Mouse (Mus musculus) ovary, postnatal 36 days (tissue): ENCODE results near the gene Olfr1162.
"Not testable (repeated sequence)": the region's sequence is repeated elsewhere in the genome, so short reads cannot be mapped to it uniquely, and the experiment has no call there.

Experiments used
- DNase-seq: peaks from one replicate; pipeline ENCODE4 v3.0.0; 2022; ENCODE audit warnings: low spot score, mixed read lengths

The Olfr1162 gene

DNA sequence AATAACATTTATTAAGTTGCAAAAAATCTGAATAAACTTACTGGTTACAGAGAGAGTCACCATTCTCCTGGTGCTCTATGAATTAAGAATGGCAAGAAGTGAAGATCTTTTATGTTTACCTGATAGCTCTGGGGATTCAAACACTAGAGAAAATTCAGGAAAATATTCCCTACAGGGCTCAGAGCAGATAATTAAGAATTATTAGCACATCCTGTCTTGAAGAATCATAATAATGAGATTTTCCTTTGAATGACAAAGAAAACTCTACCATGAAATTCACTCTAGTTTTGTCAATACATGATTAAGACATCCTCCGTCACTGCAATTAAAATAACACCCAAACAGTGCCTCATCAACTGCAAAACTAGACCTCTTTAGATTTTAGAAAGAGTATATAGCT is at the start of gene Olfr1162:
Gene Olfr1162, minus strand, starts transcription at position 101 of the 400 bp plus-strand sequence.
- DNase-seq, result no peak

DNA sequence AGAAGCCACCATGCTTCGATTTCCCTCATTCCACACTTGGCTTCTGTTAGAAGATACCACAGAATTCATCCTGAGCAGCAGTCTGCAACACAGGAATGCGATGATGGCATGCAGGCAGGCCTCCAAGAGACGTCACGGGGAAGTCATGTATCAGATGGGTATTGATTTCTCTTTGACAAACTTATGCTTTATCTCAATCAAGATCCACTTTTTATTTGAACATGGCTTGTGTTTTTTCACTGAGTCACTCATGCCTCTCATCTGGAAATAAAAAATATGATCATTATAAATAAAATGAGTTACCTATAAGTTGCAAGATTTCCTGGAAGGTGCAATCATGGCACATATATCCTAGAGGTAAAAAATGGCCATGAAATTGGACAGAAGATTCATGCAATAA is 42.9 kb upstream of the Olfr1162 start, which contains the start of gene Olfr1164:
Gene Olfr1164, minus strand, starts transcription at position 101 of the 400 bp plus-strand sequence.
- no peak for DNase-seq

DNA sequence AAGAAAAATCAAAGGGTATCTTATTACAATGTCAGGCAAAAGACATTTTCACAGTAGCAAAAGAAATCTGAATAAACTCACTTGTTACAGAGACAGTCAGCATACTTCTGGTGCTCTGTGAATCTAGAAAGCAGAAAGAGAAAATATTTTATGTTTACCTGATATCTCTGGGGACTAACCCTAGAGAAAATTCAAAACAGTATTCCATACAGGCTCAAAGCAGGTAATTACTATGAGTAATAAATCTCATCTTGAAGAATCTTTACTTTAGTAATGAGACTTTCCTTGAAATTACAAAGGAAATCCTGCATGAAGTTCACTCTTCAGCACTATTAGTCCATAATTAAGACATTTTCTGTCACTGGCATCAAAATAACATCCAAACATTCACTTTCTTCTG is 20.8 kb upstream of the Olfr1162 start, which contains the start of gene Olfr1163:
Gene Olfr1163, minus strand, starts transcription at position 101 of the 400 bp plus-strand sequence.
- DNase-seq, result no peak

DNA sequence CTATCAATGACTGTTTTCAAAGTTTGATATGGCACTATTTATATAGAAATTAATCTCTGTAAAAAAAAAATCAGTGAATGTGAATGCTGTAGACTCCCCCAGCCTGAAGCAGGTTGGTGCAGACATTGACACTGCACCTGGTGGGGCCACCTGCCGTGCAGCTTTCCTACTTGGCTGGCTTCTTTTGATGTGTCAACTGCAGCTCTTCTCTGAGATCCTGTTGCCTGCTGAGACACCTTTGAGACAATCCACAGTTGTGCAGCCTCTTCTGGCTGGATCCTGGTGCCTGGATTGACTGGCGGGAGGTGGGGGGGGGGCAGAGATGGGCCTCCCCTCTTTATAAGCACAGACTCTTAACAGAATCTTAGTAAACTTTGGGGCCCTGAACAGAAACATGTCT is 12.7 kb upstream of the Olfr1162 start:
- DNase-seq, result no peak

DNA sequence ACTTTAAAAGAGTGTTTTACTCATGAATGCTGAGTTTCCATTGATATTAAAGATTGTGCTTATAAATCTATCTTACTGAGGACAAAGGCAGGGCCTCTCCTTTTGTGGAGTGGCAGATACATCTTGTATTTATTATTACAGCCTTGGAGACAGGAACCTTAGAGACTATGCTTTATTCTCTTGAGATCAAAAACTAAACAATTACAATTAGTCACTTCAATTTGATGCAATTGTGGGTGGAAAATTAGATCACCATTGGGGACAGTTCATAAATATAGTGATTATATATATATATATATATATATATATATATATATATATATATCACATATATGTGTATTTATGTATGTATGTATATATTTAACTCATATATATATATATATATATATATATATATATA is 13.3 kb downstream of the Olfr1162 start, which contains the start of gene Olfr73:
Gene Olfr73, minus strand, starts transcription at position 101 of the 400 bp plus-strand sequence.
- no peak for DNase-seq

DNA sequence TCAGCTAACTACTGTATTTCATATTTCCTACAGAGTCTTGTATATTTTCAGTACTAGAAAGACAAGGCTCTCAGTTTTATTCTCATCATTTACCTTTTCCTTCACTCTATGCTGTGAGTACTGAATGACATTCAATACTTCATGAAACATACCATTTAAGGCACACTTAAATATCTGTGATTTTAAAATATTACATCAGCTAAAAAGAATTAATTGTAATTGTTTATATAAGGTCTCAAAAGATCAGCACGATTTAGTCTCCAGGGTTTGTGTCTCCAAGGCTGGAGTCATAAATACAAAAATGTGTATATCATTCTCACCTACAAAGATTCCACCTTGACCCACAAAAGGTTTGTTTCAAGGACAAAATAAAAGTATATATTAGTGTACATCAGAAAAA is 28.5 kb downstream of the Olfr1162 start, which contains the start of gene Olfr1161:
Gene Olfr1161, plus strand, starts transcription at position 301 of the 400 bp plus-strand sequence.
- DNase-seq, result not testable (repeated sequence)

DNA sequence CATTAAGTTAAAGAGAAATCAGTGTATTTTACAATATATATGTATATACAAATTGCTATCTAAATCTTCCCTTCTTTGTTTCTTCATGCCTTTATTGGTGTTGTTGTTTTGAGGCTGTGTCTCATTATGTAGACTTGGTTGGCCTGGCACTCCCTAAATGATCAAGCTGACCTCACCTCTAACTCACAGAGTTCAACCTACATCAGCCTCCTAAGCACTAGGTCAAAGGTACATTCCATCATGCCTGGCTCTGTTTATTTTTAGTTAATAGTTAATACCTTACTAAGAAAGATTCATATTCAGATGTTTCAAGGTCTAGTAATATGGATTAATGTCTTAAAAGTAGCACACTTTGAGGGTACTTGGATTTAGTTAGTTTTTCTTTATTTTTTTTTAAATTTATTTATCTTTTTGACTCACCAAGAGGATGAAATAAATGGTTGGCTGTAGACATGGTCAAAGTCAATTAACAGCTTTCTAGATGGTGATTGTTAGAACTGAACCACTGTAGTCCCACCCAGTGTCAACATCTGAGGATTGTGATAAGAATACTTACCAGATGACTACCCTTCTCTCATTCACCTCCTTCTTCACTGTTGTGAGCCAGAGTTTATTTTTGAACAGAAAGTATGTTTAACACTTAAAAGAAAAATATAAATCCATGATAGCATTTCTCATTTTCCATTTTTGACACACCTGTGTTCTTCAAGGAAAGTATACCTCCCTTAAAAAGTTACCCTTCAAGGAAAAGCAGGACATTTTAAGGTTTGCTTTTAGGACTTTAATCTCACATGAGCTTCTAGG is 43.2 kb downstream of the Olfr1162 start, which contains the start of gene Olfr1160:
Gene Olfr1160, minus strand, starts transcription at position 754 of the 804 bp plus-strand sequence.
- DNase-seq, result no peak
